Mouse (Mus musculus) embryo, embryonic 10 days (tissue): ENCODE measurements at regions not wholly inside any gene's neighbourhood (a gene's known extent, or its start where the extent isn't known, plus 50 kb on each side); places are given as distances from the start of the nearest gene placed in this dataset.

ENCODE experiments used
- DNase-seq: peaks from one replicate; pipeline ENCODE4 v3.0.0-alpha.2; 2015; ENCODE audit warnings: low spot score

- DNase-seq, result no peak
Observed at GRCm38 (mm10) chr8:82473266-82473665, 70.2 kb upstream of the Il15 start.

DNA sequence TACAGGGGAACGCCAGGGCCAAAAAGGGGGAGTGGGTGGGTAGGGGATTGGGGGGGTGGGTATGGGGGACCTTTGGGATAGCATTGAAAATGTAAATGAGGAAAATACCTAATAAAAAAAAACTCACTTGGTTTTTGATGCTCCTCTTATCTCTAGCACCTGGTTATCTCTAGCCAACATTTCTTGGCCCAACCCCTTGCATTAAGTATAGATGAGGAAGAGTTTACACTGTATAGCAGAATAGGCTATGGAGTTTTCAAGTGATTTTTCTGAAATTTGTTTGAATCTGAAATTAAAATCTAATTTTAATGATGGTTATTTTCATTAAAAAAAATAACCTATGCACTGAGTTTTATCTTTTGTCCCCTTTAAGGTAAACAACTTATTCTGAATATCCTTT, 68.8 kb upstream of the Il15 start:
- DNase-seq, result no peak

DNA sequence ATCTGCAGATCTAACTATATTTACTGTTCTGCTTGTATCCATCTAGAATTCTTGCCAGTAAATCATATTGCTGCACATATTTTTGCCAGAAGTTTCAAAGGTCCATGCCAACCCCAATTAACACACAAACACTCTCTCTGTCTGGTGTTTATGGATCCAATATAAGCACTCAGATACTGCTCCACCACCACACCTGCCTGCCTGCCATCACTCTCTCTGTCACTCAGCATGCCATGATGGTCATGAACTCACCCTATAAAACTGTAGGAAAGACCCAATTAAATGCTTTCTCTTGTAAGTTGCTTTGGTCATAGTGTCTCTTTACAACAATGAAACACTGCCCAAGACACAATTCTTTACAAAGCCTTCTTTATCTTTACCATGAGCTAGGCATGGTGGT, 66.8 kb upstream of the Il15 start:
- DNase-seq, result no peak

DNA sequence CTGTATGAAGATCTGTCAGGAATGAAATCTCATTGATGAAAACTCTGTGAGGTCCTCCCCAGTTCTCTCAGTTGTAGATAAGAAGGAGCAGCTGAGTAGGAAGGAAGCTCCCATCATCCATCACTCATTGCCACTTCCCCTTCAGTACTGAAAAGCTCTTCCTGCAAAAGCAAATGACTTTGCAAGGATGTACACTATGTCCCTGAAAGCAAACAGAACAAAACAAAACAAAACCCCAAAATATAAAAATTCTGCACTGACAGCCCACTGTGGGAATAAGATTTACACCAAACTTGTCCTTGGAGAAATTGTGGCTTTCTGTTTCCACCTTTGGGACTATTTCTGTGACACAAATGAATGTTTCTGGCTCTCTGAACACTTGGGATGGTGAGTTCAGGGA, 59.8 kb upstream of the Il15 start:
- no peak for DNase-seq

- DNase-seq, result no peak
Observed at GRCm38 (mm10) chr8:82459007-82459406, 56.0 kb upstream of the Il15 start.

DNA sequence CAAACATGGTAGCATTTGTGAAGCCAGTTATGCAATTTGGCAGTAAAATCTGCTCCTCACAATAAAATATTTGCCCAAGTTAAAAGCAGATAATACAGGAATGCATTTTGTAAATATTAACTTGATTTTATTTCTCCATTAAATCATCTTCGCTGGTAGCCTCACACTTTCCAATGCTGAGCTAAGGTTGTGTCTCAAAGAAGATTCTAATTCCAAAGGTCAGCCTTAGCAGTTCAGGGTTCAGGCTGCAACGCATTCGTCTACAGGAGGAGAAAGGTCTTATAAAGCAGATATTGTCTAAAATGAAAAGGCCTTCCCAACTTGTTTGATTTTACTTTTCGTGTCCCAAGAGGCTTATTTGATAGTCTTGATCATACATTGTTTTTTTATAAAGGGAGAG, 51.0 kb upstream of the Il15 start:
- DNase-seq, result no peak
